Mouse (Mus musculus): ENCODE results near the gene AC124108.1.

GRCm38 (mm10) chr1:132226297-132227080 is 35.2 kb downstream of the AC124108.1 start:
- TF ChIP-seq CTCF (IDR thresholded peaks at IDR 0.05; ENCODE audit: low read depth) (no peak), EP300 (optimal IDR thresholded peaks at IDR 0.05) (no peak)

Measured in stomach, postnatal 0 days (tissue).